Mouse (Mus musculus): ENCODE data around the gene Hesx1.

DNA sequence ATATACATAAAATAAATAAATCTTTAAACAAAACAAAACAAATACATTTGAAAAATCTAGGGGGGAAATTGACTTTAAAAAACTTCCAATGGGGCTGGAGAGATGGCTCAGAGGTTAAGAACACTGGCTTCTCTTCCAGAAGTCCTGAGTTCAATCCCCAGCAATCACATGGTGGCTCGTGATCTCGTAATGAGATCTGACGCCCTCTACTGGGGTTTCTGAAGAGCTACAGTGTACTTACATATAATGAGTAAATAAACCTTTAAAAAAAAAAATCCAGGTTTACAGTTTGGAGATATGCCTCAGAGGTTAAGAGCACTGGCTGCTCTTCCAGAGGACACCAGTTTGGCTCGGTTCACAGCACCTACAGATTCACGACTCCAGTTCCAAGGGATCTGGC is 17.3 kb downstream of the Hesx1 start:
- no peak for TF ChIP-seq POLR2A (IDR thresholded peaks at IDR 0.05; ENCODE audit: insufficient read length, low read depth)
- TF ChIP-seq POLR2AphosphoS2 (IDR thresholded peaks at IDR 0.05; ENCODE audit: insufficient read length, low read depth) = no peak
- TF ChIP-seq REST (IDR thresholded peaks at IDR 0.05; ENCODE audit: insufficient read depth, insufficient read length) = no peak
- no peak for TF ChIP-seq USF1 (IDR thresholded peaks at IDR 0.05; ENCODE audit: low read depth)
- TF ChIP-seq SRF (IDR thresholded peaks at IDR 0.05; ENCODE audit: control insufficient read depth, insufficient read length, low read depth) = no peak
- no peak for TF ChIP-seq MAX (IDR thresholded peaks at IDR 0.05; ENCODE audit: low read depth)
- no peak for TF ChIP-seq TCF12 (IDR thresholded peaks at IDR 0.05; ENCODE audit: insufficient read depth, poor library complexity, severe bottlenecking)
- no peak for TF ChIP-seq TCF3 (IDR thresholded peaks at IDR 0.05; ENCODE audit: insufficient read length, low read depth)
- TF ChIP-seq CEBPB (IDR thresholded peaks at IDR 0.05; ENCODE audit: insufficient read depth, poor library complexity, severe bottlenecking) = no peak
- TF ChIP-seq MYOD1 (IDR thresholded peaks at IDR 0.05; ENCODE audit: control insufficient read depth in 1 of 3, insufficient read length in 2 of 3, low read depth in 2 of 3) = no peak
- TF ChIP-seq E2F4 (IDR thresholded peaks at IDR 0.05; ENCODE audit: insufficient read depth) = no peak
- TF ChIP-seq MYOG (IDR thresholded peaks at IDR 0.05; ENCODE audit: control insufficient read depth in 1 of 3, insufficient read depth in 1 of 3, insufficient read length in 2 of 3, low read depth in 2 of 3) = no peak
